Mouse (Mus musculus) cortical plate, adult 2 months (tissue): ENCODE data around the gene Plcd3.

Experiments used
- CTCF ChIP-seq: fragments of 200-500 bp; IDR thresholded peaks from 2 replicates; pipeline ENCODE4 v1.5.1; 2011; ENCODE audit warnings: mild to moderate bottlenecking, control low read depth, low read length; ENCODE audit not compliant: insufficient read depth; ENCODE audit errors: extremely low read depth
- POLR2A ChIP-seq: fragments of 200-500 bp; IDR thresholded peaks from 2 replicates; pipeline ENCODE4 v1.6.1; 2011; ENCODE audit warnings: mild to moderate bottlenecking, low read length, control low read depth; ENCODE audit not compliant: insufficient read depth; ENCODE audit errors: extremely low read depth

- TF ChIP-seq CTCF: no peak
- TF ChIP-seq POLR2A: no peak
Observed at GRCm38 (mm10) chr11:103058499-103059085, 42.9 kb downstream of the Plcd3 start.
